Mouse (Mus musculus): ENCODE results near the gene Tubd1. TPM values are rescaled to one million over a fixed set of nuclear protein-coding genes. Genes with fewer than 3 reads are reported as not detected.

Tubd1 gene
- total RNA-seq, 2 experiments from 2014 or later = 5.3 to 6.8 TPM

- intact Hi-C loops (cut with DNase I) = no loop called here
- no peak; the same call in 1 of the 2 replicates for TF ChIP-seq CTCF (IDR thresholded peaks at IDR 0.05)
- DNase-seq (ENCODE audit: extremely low spot score in 1 of 2, low spot score in 2 of 2) = no peak
- H3K27ac ChIP-seq = no peak overlapping the region
- H3K4me3 ChIP-seq = no peak overlapping the region
These were observed 26.5 kb downstream of the Tubd1 start for GRCm38 (mm10) chr11:86571047-86571855.

GRCm38 (mm10) chr11:86571871-86572270, 27.1 kb downstream of the Tubd1 start:
- TF ChIP-seq CTCF (IDR thresholded peaks at IDR 0.05) = no peak
- intact Hi-C loops (cut with DNase I) = no loop called here
- no peak overlapping the region for H3K27ac ChIP-seq

DNA sequence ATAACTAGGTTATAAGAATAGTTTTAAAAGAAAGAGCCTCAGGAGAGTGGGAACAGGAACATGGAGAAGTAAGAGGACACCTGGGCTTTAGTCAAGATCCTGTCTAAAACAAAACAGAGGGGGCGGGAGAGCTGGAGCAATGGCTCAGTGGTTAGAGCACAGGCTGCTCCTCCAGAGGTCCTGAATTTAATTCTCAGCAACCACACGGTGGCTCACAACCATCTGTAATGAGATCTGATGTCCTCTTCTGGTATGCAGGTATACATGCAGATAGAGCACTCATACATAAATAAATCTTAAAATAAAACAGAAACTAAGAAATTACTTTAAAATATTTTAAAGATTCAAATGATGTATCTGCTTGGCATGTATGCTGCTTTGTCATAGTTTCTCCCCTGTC, 27.8 kb downstream of the Tubd1 start:
- no peak overlapping the region for H3K4me3 ChIP-seq
- H3K27ac ChIP-seq = no peak overlapping the region
- no peak; the same call in 1 of the 2 replicates for TF ChIP-seq CTCF (IDR thresholded peaks at IDR 0.05)
- DNase-seq (ENCODE audit: extremely low spot score in 1 of 2, low spot score in 2 of 2) = no peak
- intact Hi-C loops (cut with DNase I) = no loop called here

More at GRCm38 (mm10) chr11:86571871-86572270, 27.1 kb downstream of the Tubd1 start:
- no peak for DNase-seq (ENCODE audit: extremely low spot score in 1 of 2, low spot score in 2 of 2)
- no peak overlapping the region for H3K4me3 ChIP-seq

DNA sequence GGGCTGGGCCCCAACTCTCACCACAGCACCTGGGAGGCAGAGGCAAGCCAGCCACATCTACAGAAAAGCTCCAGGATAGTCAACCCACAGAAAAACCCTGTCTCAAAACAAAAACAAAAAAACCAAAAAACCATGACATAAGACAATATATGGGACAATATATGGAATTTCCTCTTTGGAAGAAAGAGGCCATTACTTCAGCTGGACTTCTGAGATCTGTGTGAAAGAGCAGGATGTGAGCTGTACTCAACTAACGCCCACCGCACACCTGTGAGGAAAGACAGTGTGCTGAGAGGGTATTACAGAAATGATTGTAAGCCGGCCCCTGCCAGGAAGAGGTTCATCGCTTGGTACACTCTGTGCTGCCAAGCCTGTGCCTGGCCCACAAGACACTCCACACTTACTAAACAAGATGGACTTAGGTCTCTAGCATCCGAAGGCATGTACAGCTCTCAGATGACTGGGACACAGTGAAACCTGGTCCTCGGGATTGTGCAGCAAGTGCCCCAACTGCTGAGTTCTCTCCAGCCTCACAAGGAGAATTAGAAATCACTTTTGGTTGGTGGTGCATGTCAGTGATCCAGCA, 28.9 kb downstream of the Tubd1 start:
- Histone ChIP-seq H3K27ac (no peak overlapping the region), H3K4me3 (no peak overlapping the region)
- DNase-seq (ENCODE audit: extremely low spot score in 1 of 2, low spot score in 2 of 2) = no peak
- TF ChIP-seq CTCF (IDR thresholded peaks at IDR 0.05) = no peak
- intact Hi-C loops (cut with DNase I) = no loop called here

DNA sequence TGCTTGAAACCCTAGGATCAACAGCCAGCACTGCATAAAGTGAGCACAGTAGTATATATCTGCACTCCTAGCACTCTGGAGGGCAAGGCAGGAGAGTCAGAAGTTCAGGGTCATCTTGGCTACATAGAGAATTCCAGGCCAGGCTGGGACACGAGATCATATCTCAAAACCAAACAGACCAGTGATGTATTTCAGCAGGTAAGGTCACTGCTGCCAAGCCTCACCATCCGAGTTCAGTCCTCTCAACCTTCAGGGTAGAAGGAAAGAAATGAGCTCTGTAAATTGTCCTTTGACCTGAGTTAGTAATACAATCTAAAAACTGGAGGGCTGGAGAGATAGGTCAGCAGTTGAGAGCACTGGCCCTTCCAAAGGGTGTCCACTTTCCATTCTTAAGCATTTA, 29.6 kb downstream of the Tubd1 start:
- TF ChIP-seq CTCF (IDR thresholded peaks at IDR 0.05) = no peak
- no peak overlapping the region for H3K4me3 ChIP-seq
- intact Hi-C loops (cut with DNase I) = no loop called here

GRCm38 (mm10) chr11:86575632-86576378, 31.0 kb downstream of the Tubd1 start:
- no peak overlapping the region for H3K4me3 ChIP-seq
- intact Hi-C loops (cut with DNase I) = no loop called here
- no peak overlapping the region for H3K27ac ChIP-seq
- no peak for DNase-seq (ENCODE audit: extremely low spot score in 1 of 2, low spot score in 2 of 2)
- no peak for TF ChIP-seq CTCF (IDR thresholded peaks at IDR 0.05)

More for the DNA sequence above, 29.6 kb downstream of the Tubd1 start:
- no peak for DNase-seq (ENCODE audit: extremely low spot score in 1 of 2, low spot score in 2 of 2)
- H3K27ac ChIP-seq = no peak overlapping the region

GRCm38 (mm10) chr11:86577231-86577630, 32.4 kb downstream of the Tubd1 start:
- no peak for TF ChIP-seq CTCF (IDR thresholded peaks at IDR 0.05)
- Histone ChIP-seq H3K27ac (peak overlapping the region; percentile 44), H3K4me3 (no peak overlapping the region)
- intact Hi-C loops (cut with DNase I) = no loop called here
- no peak for DNase-seq (ENCODE audit: extremely low spot score in 1 of 2, low spot score in 2 of 2)

GRCm38 (mm10) chr11:86578106-86578808, 33.5 kb downstream of the Tubd1 start:
- Histone ChIP-seq H3K4me3 (no peak overlapping the region), H3K27ac (no peak overlapping the region; the same call in 1 of the 2 replicates)
- no peak for TF ChIP-seq CTCF (IDR thresholded peaks at IDR 0.05)
- DNase-seq (ENCODE audit: extremely low spot score in 1 of 2, low spot score in 2 of 2) = no peak
- intact Hi-C loops (cut with DNase I) = no loop called here

DNA sequence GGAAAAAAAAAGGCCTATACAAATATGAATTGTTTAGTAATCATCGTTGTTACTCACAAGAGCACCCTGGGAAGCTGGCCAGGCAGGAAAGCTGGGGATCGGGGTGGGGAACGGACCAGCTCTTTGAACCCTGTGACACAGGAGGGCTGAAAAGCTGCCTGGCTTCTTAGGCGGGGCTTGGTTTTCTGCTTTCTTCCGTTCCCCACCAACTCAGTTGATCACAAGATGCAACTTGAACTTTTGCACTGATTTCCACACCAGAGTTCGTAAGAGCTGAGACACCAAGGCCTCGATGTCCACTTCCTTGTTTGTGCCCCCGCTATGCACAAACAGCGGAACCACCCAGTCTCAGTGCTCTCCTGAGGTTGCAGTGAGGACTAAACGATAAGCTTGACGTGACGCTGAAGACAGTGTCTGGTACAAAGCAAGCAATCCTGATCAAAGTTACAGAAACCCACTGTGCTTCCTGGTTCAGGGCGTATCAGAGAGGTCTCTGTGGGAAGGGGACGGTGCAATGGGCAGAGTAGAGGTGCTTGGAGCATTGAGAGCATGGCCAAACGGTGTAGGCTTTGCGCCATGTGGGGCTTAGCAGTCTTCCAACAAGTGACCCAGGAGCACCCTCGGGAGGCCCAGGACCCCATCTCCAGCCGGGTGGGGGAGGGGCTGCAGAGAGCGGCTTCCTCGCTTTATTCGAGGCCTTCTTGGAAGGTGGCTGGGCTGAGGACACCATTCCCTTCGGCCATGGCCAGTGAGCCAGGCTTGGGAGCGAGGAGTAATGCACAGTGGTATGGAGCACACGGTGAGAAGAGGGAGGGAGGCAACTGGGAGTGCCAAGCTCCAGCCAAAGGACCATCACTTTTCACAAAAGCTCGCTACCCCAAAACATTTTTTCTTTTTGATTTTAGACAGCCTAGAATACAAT, 34.3 kb downstream of the Tubd1 start:
- intact Hi-C loops (cut with DNase I) = no loop called here
- Histone ChIP-seq H3K27ac (peak overlapping the region; percentile 76), H3K4me3 (no peak overlapping the region)
- DNase-seq (ENCODE audit: extremely low spot score in 1 of 2, low spot score in 2 of 2) = no peak
- no peak for TF ChIP-seq CTCF (IDR thresholded peaks at IDR 0.05)

DNA sequence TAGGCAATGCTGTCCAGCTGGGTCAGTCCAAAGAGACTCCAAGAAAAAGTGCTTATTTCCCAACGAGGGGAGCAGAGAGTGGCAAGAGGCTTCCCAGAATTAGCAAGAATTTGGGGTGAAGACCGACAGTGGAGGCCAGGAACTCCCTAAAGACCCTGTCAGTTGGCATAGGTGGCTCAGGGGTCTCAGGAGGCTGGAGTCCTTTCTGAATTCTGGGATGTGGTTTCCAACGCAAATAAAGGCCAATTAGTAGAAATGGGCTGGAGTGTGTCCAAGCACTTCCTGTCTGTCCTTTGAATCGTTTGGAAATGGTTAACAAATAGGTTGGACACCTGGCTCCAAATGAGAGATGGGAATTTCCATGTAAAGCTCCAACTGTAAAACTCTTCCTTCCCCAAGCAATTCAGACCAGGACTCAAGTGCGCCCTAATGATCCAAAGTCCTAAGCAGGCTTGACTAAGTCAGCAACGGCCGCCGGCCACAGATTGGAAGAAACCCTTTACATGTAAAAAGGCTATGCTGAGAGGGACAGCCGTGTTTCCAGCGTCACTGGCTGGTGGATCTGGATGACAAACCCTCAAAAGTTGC, 35.0 kb downstream of the Tubd1 start:
- intact Hi-C loops (cut with DNase I) = no loop called here
- Histone ChIP-seq H3K4me3 (no peak overlapping the region), H3K27ac (peak overlapping the region; percentile 76; the same call in 1 of the 2 replicates)
- no peak for DNase-seq (ENCODE audit: extremely low spot score in 1 of 2, low spot score in 2 of 2)
- TF ChIP-seq CTCF (IDR thresholded peaks at IDR 0.05) = no peak
